Mouse (Mus musculus): ENCODE data around the gene Pla2g12a.

The Pla2g12a gene

GRCm38 (mm10) chr3:129898886-129899285 is 20.5 kb downstream of the Pla2g12a start:
- no peak for DNase-seq (ENCODE audit: low read depth, low spot score)

GRCm38 (mm10) chr3:129901271-129901809 is 22.9 kb downstream of the Pla2g12a start, which contains the start of gene Casp6:
TSS of gene Casp6 (plus strand) at chr3:129901425.
- DNase-seq (ENCODE audit: low read depth, low spot score): peak; percentile 77

DNA sequence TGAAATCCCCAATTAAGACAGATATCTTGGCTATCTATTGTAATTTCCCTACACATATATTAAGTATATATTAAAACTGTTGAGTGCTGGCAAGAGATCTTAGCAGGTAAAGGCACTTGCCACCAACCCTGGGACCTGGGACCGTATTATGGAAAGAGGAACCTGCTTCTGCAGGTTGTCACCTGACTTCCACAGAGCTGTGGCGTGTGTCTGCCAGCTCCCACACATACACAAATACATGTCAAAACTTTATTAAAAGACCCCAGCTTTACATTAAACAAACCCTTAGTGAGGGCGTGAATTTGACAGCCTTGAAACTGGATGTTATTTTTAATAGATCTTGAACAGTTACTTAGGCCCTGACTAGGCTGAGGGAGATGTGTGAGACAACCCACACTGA is 25.0 kb downstream of the Pla2g12a start:
- no peak for DNase-seq (ENCODE audit: low read depth, low spot score)

DNA sequence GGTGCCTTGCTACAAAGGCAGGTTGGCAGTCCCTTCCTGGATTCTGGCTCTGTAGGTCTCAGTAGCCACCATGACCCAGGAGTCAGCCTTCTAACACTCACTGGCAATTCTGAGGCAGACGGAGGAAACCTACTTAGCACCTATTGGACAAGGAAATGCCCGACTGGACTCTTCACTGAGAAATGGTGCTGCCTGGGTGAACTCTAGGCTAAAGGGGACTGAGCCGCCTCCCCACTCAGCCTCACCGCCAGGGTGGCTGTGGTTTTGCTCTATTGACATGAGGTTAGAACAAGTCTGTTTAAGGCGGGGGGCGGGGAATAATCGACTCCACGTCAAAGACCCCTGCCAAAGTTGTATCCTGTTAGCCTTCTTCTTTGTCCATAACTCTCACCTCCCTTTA is 25.5 kb downstream of the Pla2g12a start:
- no peak for DNase-seq (ENCODE audit: low read depth, low spot score)

DNA sequence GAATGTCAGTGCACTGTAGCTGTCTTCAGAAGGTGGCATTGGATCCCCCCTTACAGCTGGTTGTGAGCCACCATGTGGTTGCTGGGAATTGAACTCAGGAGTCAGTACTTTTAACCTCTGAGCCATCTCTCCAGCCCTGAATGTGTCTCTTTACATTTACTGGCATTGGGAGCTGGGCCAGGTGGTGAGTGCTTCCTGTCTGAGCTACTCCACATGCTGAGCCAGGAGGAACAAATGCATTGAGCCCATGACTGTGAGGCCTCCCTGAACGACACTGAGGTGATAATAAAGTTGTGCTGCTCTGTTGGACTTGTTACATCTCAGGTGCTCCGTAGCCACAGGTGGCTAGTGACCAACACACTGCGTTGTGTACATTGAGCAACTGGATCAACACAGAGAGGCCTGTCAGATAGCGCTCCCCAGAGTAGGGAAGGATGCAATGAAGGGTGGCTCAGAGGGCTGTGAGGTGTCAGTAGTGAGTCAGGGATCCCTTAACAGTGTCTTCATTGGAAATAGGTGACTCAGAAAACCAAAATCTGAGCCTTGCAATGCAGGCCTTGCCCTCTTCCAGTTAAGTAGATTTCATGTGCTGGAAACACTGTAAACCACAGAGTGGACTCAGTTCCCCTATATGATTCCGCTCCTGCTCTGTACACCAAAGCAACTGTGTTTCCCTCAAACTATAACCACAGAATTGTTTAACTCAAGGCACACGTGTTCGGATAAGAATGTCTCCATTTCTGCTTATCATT is 26.2 kb downstream of the Pla2g12a start:
- DNase-seq (ENCODE audit: low read depth, low spot score): no peak

- DNase-seq (ENCODE audit: low read depth, low spot score): no peak
These were observed 33.6 kb downstream of the Pla2g12a start for GRCm38 (mm10) chr3:129912025-129912424.

- DNase-seq (ENCODE audit: low read depth, low spot score): no peak
These were observed 34.8 kb downstream of the Pla2g12a start for GRCm38 (mm10) chr3:129913241-129913640.

DNA sequence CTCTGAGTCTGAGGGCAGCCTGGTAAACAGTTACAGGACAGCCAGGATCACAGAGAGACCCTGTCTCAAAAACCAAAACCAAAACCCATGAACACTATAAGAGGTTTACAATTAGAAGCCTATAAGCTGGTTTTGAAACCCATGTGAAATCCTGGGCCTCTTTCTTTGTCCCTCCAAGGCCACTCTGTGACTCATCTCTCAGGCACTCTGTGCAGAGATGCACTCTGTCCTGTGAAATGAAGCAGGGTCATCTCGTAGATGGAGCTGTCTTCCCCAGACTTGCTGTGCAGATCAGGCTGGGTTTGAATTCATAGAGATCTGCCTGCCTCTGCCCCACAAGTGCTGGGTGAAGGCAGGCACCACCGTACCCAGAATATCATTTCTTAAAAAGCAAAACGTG is 39.0 kb downstream of the Pla2g12a start:
- no peak for DNase-seq (ENCODE audit: low read depth, low spot score)

- DNase-seq (ENCODE audit: low read depth, low spot score): peak; percentile 68
These were observed 40.0 kb downstream of the Pla2g12a start for GRCm38 (mm10) chr3:129918434-129918833.

DNA sequence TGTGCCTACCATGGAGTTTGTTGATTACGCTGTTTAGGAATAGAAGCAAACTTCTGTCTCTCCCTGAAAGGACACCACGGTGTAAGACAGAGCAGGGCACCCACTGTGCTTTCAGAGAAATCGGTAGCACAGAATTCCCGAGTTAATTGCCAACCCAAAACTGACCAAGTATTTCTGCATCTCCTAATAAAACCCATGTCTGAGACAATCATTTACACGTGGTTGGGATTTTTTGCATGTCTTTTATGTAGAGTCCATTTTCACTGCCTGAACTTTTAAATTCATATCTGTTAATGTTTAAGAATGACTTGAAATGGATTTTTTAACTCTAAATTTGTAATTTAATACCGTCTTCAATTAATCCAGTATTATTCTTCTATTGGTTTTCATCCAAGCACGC is 45.2 kb downstream of the Pla2g12a start:
- no peak for DNase-seq (ENCODE audit: low read depth, low spot score)

GRCm38 (mm10) chr3:129925861-129926260 is 47.5 kb downstream of the Pla2g12a start:
- no peak for DNase-seq (ENCODE audit: low read depth, low spot score)

GRCm38 (mm10) chr3:129930213-129930778 is 51.9 kb downstream of the Pla2g12a start:
- DNase-seq (ENCODE audit: low read depth, low spot score): no peak

GRCm38 (mm10) chr3:129932443-129932842 is 54.0 kb downstream of the Pla2g12a start:
- DNase-seq (ENCODE audit: low read depth, low spot score): peak; percentile 36

GRCm38 (mm10) chr3:129936561-129936960 is 58.2 kb downstream of the Pla2g12a start:
- DNase-seq (ENCODE audit: low read depth, low spot score): no peak

DNA sequence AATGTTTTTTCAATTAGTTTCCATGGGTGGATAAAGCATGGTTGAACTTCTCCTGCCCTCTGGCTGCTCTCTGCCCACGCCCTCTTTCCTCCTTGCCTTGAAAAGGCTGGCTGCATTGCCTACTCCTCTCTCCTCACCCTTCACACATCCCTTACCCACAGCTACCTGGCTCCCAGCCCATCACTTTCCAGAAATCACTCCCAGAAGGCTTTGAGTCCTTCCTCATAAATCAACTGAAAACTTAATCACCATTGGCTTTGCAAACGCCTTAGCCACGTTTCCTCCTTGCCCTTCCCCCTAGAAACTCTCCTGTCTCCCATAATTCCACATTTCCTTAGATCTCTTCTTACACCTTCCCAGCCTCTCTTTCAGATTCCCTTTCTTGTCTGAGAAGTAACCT is 59.4 kb downstream of the Pla2g12a start:
- no peak for DNase-seq (ENCODE audit: low read depth, low spot score)

- peak; percentile 28 for DNase-seq (ENCODE audit: low read depth, low spot score)
These were observed 60.7 kb downstream of the Pla2g12a start for GRCm38 (mm10) chr3:129939058-129939457.

DNA sequence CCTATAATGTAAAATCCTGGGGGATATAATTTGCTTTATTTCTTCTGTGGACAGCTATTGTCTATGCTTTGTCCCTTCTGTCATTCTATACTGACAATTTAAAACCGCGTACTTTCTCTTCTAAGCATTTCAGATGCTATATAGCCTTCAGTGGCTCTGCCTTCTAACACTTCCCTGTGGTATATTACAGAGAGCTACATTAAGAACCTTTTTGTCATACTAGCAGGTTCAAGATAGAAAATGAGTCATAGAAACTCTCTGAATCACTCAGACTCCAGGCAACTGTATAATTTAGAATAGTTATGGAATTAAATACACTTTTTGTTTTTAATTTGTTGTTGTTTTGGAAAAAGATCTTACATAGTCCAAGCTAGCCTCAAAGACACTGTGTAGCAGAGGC is 62.4 kb downstream of the Pla2g12a start:
- no peak for DNase-seq (ENCODE audit: low read depth, low spot score)

DNA sequence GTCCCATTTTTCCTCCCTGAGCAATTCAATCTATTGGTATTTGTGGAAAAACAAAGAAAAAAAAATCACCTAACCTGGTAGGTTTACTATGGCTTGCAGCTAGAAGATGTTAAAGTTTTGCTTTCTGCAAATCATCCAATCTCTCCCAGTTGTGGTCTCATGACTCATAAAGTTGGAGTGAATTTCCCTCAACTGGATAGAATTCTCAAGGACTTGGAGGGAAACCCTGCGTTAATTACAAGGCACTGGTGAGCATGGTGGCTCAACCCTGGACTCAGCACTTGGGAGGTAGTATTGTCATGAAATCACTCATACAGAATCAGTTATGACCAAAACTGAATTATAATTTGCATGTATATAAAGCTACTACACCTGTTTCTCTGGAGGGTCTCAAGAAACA is 62.9 kb downstream of the Pla2g12a start:
- DNase-seq (ENCODE audit: low read depth, low spot score): no peak

- DNase-seq (ENCODE audit: low read depth, low spot score): no peak
These were observed 65.4 kb downstream of the Pla2g12a start for GRCm38 (mm10) chr3:129943813-129944212.
